Mouse (Mus musculus) CD8-positive naive resting alpha-beta T cell, adult 57 days (primary cell): ENCODE data around the gene Olfr364-ps1. TPM values are rescaled to one million over a fixed set of nuclear protein-coding genes. Genes with fewer than 3 reads are reported as not detected.

Experiments
- total RNA-seq: library from RNA; stranded (reverse); gene quantifications from one replicate; pipeline ENCODE4 v1.2.4, GENCODE M21; 2023

Gene Olfr364-ps1
- total RNA-seq = not detected

DNA sequence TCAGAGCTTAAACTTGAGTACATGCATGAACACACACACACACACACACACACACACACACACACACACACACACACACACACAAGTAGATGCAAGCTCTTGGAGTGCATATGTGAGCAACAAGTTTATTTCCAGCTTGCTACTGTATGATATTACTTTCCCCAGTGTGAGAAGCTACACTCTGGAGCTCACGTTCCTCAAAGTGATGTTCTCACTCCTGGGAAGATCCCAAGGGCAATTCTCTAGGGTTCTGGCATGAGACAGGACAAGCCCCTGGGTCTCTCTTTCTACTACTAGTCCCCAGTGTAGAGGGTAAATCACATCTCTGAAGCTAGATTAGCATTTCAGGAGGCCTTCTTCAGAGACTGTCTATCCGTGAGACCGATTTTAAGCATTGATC lies at the start of gene Olfr364-ps1:
Gene Olfr364-ps1, plus strand, starts transcription at position 301 of the 400 bp plus-strand sequence.

DNA sequence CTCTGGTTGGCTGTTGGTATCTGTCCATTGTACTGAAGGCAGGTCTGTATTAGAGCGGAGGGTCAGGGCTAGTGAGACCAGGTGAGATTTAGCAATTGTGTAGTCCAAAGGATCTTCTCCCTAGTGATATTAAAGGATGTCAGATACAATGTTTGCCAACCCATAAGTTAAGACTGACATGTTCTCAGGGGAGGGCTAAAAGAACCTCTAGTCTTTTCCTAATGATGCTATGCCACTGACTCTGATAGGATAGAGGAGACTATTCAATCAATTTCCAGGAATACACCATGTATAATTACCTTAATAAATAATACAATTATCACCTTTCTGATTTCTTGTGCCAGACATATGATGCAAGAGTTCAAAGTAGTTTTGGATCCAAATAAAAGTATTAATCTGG lies 21.3 kb upstream of the Olfr364-ps1 start, which contains the start of gene Olfr362:
Gene Olfr362, minus strand, starts transcription at position 101 of the 400 bp plus-strand sequence.

DNA sequence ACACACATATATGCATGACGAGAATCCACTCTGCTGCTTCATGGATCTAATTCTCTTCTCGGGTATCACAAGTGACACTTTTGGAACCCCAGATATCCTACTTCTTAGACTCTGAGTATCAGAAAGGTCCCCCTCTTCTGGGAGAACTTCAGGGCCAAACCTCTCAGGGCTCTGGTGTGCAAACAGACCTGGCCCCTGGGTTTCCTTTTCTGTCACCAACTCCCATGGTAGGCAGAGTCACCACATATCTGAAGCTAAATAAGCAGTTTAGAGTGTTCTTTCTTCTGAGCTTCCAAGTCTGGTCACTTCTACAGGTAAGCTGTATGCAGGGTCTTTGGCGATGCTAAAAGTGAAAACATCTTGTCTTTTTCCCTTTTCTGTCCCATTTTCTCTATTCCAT lies 48.8 kb downstream of the Olfr364-ps1 start, which contains the start of gene Olfr365:
Gene Olfr365, plus strand, starts transcription at position 301 of the 400 bp plus-strand sequence.

Other genes starting within 250 kb of the Olfr364-ps1 start
- gene Olfr353, start 246.4 kb upstream of the Olfr364-ps1 start, total RNA-seq = not detected
- not detected for gene Olfr354, start 233.6 kb upstream of the Olfr364-ps1 start, total RNA-seq
- not detected for gene Olfr355, start 210.4 kb upstream of the Olfr364-ps1 start, total RNA-seq
- gene Olfr356, start 202.2 kb upstream of the Olfr364-ps1 start, total RNA-seq = not detected
- not detected for gene Olfr357, start 145.5 kb upstream of the Olfr364-ps1 start, total RNA-seq
- not detected for gene Olfr358, start 130.0 kb upstream of the Olfr364-ps1 start, total RNA-seq
- not detected for gene Olfr360, start 73.6 kb upstream of the Olfr364-ps1 start, total RNA-seq
- not detected for gene Olfr361, start 50.0 kb upstream of the Olfr364-ps1 start, total RNA-seq
- gene Olfr362, start 21.4 kb upstream of the Olfr364-ps1 start, total RNA-seq = not detected
- 0.15 TPM for gene Olfr365, start 48.9 kb downstream of the Olfr364-ps1 start, total RNA-seq
- gene Olfr366, start 72.3 kb downstream of the Olfr364-ps1 start, total RNA-seq = not detected
- not detected for gene Olfr368, start 187.2 kb downstream of the Olfr364-ps1 start, total RNA-seq
- gene Pdcl, start 220.0 kb downstream of the Olfr364-ps1 start, total RNA-seq = 30.3 TPM